Mouse (Mus musculus): Measurements from ENCODE around the gene Trim60.

- TF ChIP-seq CTCF (IDR thresholded peaks at IDR 0.05; ENCODE audit: extremely low read depth, insufficient read depth, low read length) (no peak), POLR2A (IDR thresholded peaks at IDR 0.05; ENCODE audit: extremely low read depth, insufficient read depth, low read length) (no peak)
These were observed 19.5 kb downstream of the Trim60 start for GRCm38 (mm10) chr8:64998806-64999365.

Measured in cortical plate, adult 2 months (tissue).